Mouse (Mus musculus) kidney, embryonic 15.5 days (tissue): Measurements from ENCODE around the gene Nr2e3. TPM values are rescaled to one million over a fixed set of nuclear protein-coding genes. Genes with fewer than 3 reads are reported as not detected.

Source experiments
- ATAC-seq: fragments of 200-750 bp; cut with Nextera tagmentation; replicated peaks from 2 replicates; pipeline ENCODE4 v1.8.0; 2017; ENCODE audit warnings: moderate TSS enrichment; ENCODE audit not compliant: low FRiP score
- H3K27ac ChIP-seq: fragments of 300-500 bp; sonication (generic); 2 replicates; pipeline ENCODE4 v1.5.1; 2015; ENCODE audit warnings: mild to moderate bottlenecking, inconsistent platforms
- H3K27me3 ChIP-seq: fragments of 300-500 bp; sonication (generic); 2 replicates; pipeline ENCODE4 v1.6.1; 2015; ENCODE audit warnings: inconsistent platforms
- H3K36me3 ChIP-seq: fragments of 300-500 bp; sonication (generic); 2 replicates; pipeline ENCODE4 v1.6.1; 2015; ENCODE audit warnings: inconsistent platforms
- H3K4me1 ChIP-seq: fragments of 300-500 bp; sonication (generic); 2 replicates; pipeline ENCODE4 v1.6.1; 2015; ENCODE audit warnings: inconsistent platforms
- H3K4me2 ChIP-seq: fragments of 300-500 bp; sonication (generic); 2 replicates; pipeline ENCODE4 v1.6.1; 2015; ENCODE audit warnings: moderate library complexity, mild to moderate bottlenecking, inconsistent platforms
- H3K4me3 ChIP-seq: fragments of 300-500 bp; sonication (generic); replicated peaks from 2 replicates; pipeline ENCODE4 v1.5.1; 2015; ENCODE audit warnings: mild to moderate bottlenecking, inconsistent platforms
- H3K9ac ChIP-seq: fragments of 300-500 bp; sonication (generic); 2 replicates; pipeline ENCODE4 v1.6.1; 2015; ENCODE audit warnings: mild to moderate bottlenecking, inconsistent platforms
- H3K9me3 ChIP-seq: fragments of 300-500 bp; sonication (generic); replicated peaks from 2 replicates; pipeline ENCODE4 v1.6.1; 2016; ENCODE audit warnings: inconsistent platforms
- WGBS: fragments of 180-500 bp; shearing (Covaris S2); methylation state at CpG from one replicate; pipeline ENCODE4 v1.1.7; 2015; ENCODE audit warnings: mixed read lengths; 5-methylcytosine and 5-hydroxymethylcytosine counted together
- polyA plus RNA-seq: library from polyadenylated mRNA; unstranded; fragments of >200 nt; fragmentation: Nextera tagmentation; extraction: Ambion mirVana; gene quantifications from 2 replicates; pipeline ENCODE4 v1.2.1, GENCODE M21; 2015

Gene Nr2e3
- not detected in 2 replicates for polyA plus RNA-seq

- Histone ChIP-seq H3K4me1 (peaks cover 19% of the 10 kb centered on the region), H3K4me2 (no peak within 1 kb of the TSS), H3K27ac (no peak within 1 kb of the TSS), H3K36me3 (no peaks in the 10 kb centered on the region), H3K27me3 (no peaks in the 10 kb centered on the region), H3K9ac (no peak within 1 kb of the TSS), H3K4me3 (no peak within 1 kb of the TSS), H3K9me3 (no peaks in the 10 kb centered on the region)
- WGBS = 85% methylated on average over 10 of the region's 10 CpGs
- no peak for ATAC-seq
Measured at GRCm38 (mm10) chr9:59960559-59960958, at the start of gene Nr2e3. Gene Nr2e3 (minus strand): TSS chr9:59960659.

- 57% methylated on average over 7 of the region's 7 CpGs for WGBS
- Histone ChIP-seq H3K9me3 (no peaks in the 10 kb centered on the region), H3K4me3 (no peak overlapping the region), H3K4me1 (peaks cover 5% of the 10 kb centered on the region; the same call in 1 of the 2 replicates), H3K27ac (no peak overlapping the region), H3K9ac (no peak overlapping the region), H3K27me3 (no peaks in the 10 kb centered on the region), H3K36me3 (no peaks in the 10 kb centered on the region), H3K4me2 (no peak overlapping the region)
- no peak for ATAC-seq
Measured at GRCm38 (mm10) chr9:60008936-60009335, 48.5 kb upstream of the Nr2e3 start.

- Histone ChIP-seq H3K36me3 (no peaks in the 10 kb centered on the region), H3K9ac (no peak overlapping the region), H3K27ac (peak overlapping the region; percentile 22; the same call in 1 of the 2 replicates), H3K4me1 (peaks cover 9% of the 10 kb centered on the region; the same call in 1 of the 2 replicates), H3K27me3 (no peaks in the 10 kb centered on the region), H3K4me3 (no peak overlapping the region), H3K9me3 (no peaks in the 10 kb centered on the region), H3K4me2 (no peak overlapping the region)
- no peak for ATAC-seq
- 35% methylated on average over 8 of the region's 8 CpGs for WGBS
Measured at GRCm38 (mm10) chr9:60002323-60002722, 41.9 kb upstream of the Nr2e3 start.

GRCm38 (mm10) chr9:60001444-60001843 lies 41.0 kb upstream of the Nr2e3 start:
- H3K4me2 ChIP-seq = no peak overlapping the region
- no peaks in the 10 kb centered on the region for H3K9me3 ChIP-seq
- ATAC-seq = no peak
- H3K4me3 ChIP-seq = no peak overlapping the region
- peaks cover 9% of the 10 kb centered on the region; the same call in 1 of the 2 replicates for H3K4me1 ChIP-seq
- H3K9ac ChIP-seq = no peak overlapping the region
- WGBS = 62% methylated on average over 3 of the region's 3 CpGs
- H3K27me3 ChIP-seq = no peaks in the 10 kb centered on the region
- H3K27ac ChIP-seq = no peak overlapping the region
- peaks cover 6% of the 10 kb centered on the region; the same call in 1 of the 2 replicates for H3K36me3 ChIP-seq

- Histone ChIP-seq H3K27me3 (no peaks in the 10 kb centered on the region), H3K9me3 (no peaks in the 10 kb centered on the region), H3K4me3 (no peak overlapping the region), H3K4me1 (peaks cover 7% of the 10 kb centered on the region; the same call in 1 of the 2 replicates), H3K9ac (no peak overlapping the region), H3K4me2 (no peak overlapping the region), H3K27ac (no peak overlapping the region), H3K36me3 (peaks cover 17% of the 10 kb centered on the region; the same call in 1 of the 2 replicates)
- ATAC-seq = no peak
- WGBS = 90% methylated on average over 4 of the region's 4 CpGs
Measured at GRCm38 (mm10) chr9:59997725-59998124, 37.3 kb upstream of the Nr2e3 start.

GRCm38 (mm10) chr9:59991407-59991806 lies 30.9 kb upstream of the Nr2e3 start:
- Histone ChIP-seq H3K9me3 (no peaks in the 10 kb centered on the region), H3K9ac (no peak overlapping the region), H3K27me3 (no peaks in the 10 kb centered on the region), H3K4me1 (no peaks in the 10 kb centered on the region), H3K4me2 (no peak overlapping the region), H3K27ac (no peak overlapping the region), H3K4me3 (no peak overlapping the region), H3K36me3 (peaks cover 23% of the 10 kb centered on the region)
- WGBS = 63% methylated on average over 5 of the region's 5 CpGs
- 0 out of 2 replicates have a peak, but pooled peaks have one; percentile 56 for ATAC-seq

- WGBS = 3% methylated on average over 1 of the region's 1 CpGs
- H3K27ac ChIP-seq = no peak overlapping the region
- no peak for ATAC-seq
- H3K36me3 ChIP-seq = peaks cover 24% of the 10 kb centered on the region
- no peaks in the 10 kb centered on the region for H3K4me1 ChIP-seq
- no peaks in the 10 kb centered on the region for H3K9me3 ChIP-seq
- no peaks in the 10 kb centered on the region for H3K27me3 ChIP-seq
- H3K4me2 ChIP-seq = no peak overlapping the region
- H3K4me3 ChIP-seq = no peak overlapping the region
- no peak overlapping the region for H3K9ac ChIP-seq
Measured at GRCm38 (mm10) chr9:59989864-59990263, 29.4 kb upstream of the Nr2e3 start.

GRCm38 (mm10) chr9:59985900-59986572 lies 25.6 kb upstream of the Nr2e3 start:
- Histone ChIP-seq H3K4me3 (no peak overlapping the region), H3K9me3 (no peaks in the 10 kb centered on the region), H3K27me3 (no peaks in the 10 kb centered on the region), H3K4me1 (no peaks in the 10 kb centered on the region), H3K27ac (no peak overlapping the region), H3K9ac (no peak overlapping the region), H3K36me3 (peaks cover 28% of the 10 kb centered on the region), H3K4me2 (no peak overlapping the region)
- WGBS = 79% methylated on average over 3 of the region's 3 CpGs
- no peak for ATAC-seq

- Histone ChIP-seq H3K4me3 (no peak overlapping the region), H3K9ac (no peak overlapping the region), H3K9me3 (no peaks in the 10 kb centered on the region), H3K4me2 (no peak overlapping the region), H3K27ac (no peak overlapping the region), H3K27me3 (no peaks in the 10 kb centered on the region), H3K4me1 (no peaks in the 10 kb centered on the region), H3K36me3 (peaks cover 30% of the 10 kb centered on the region)
- ATAC-seq = no peak
- WGBS = 71% methylated on average over 2 of the region's 2 CpGs
Measured at GRCm38 (mm10) chr9:59981116-59981515, 20.7 kb upstream of the Nr2e3 start.

GRCm38 (mm10) chr9:59971263-59971662 lies 10.8 kb upstream of the Nr2e3 start:
- Histone ChIP-seq H3K9me3 (no peaks in the 10 kb centered on the region), H3K4me2 (no peak overlapping the region), H3K36me3 (peaks cover 19% of the 10 kb centered on the region; the same call in 1 of the 2 replicates), H3K4me1 (0 out of 2 replicates have a peak, but pooled peaks cover 3% of the 10 kb centered on the region), H3K9ac (no peak overlapping the region), H3K4me3 (no peak overlapping the region), H3K27me3 (no peaks in the 10 kb centered on the region), H3K27ac (no peak overlapping the region)
- no peak for ATAC-seq
- 75% methylated on average over 4 of the region's 4 CpGs for WGBS

GRCm38 (mm10) chr9:59969383-59969782 lies 8.9 kb upstream of the Nr2e3 start:
- no peak for ATAC-seq
- Histone ChIP-seq H3K4me3 (no peak overlapping the region), H3K9ac (no peak overlapping the region), H3K36me3 (peaks cover 17% of the 10 kb centered on the region; the same call in 1 of the 2 replicates), H3K9me3 (no peaks in the 10 kb centered on the region), H3K4me2 (no peak overlapping the region), H3K4me1 (peaks cover 17% of the 10 kb centered on the region), H3K27ac (no peak overlapping the region), H3K27me3 (no peaks in the 10 kb centered on the region)
- WGBS = 27% methylated on average over 6 of the region's 6 CpGs

- 0 out of 2 replicates have a peak overlapping the region, but pooled peaks have one; percentile 9 for H3K27ac ChIP-seq
- no peak overlapping the region for H3K9ac ChIP-seq
- peaks cover 19% of the 10 kb centered on the region for H3K4me1 ChIP-seq
- no peak for ATAC-seq
- no peaks in the 10 kb centered on the region for H3K9me3 ChIP-seq
- no peak overlapping the region for H3K4me2 ChIP-seq
- WGBS = 83% methylated on average over 10 of the region's 10 CpGs
- no peaks in the 10 kb centered on the region for H3K27me3 ChIP-seq
- no peaks in the 10 kb centered on the region for H3K36me3 ChIP-seq
- H3K4me3 ChIP-seq = no peak overlapping the region
Measured at GRCm38 (mm10) chr9:59965046-59965445, 4.6 kb upstream of the Nr2e3 start.
